Mouse (Mus musculus): ENCODE measurements around the gene Chmp2a.

Gene Chmp2a

GRCm38 (mm10) chr7:13003380-13003779, 31.2 kb downstream of the Chmp2a start:
- DNase-seq (ENCODE audit: extremely low read depth, low read depth), result no peak

GRCm38 (mm10) chr7:13001584-13001983, 33.0 kb downstream of the Chmp2a start:
- DNase-seq (ENCODE audit: extremely low read depth, low read depth), result no peak

GRCm38 (mm10) chr7:12998851-12999250, 35.8 kb downstream of the Chmp2a start, which contains the start of gene Trim28:
TSS of gene Trim28 (plus strand) at chr7:12999114.
- no peak for DNase-seq (ENCODE audit: extremely low read depth, low read depth)

GRCm38 (mm10) chr7:12998053-12998452, 36.6 kb downstream of the Chmp2a start, which contains the start of gene Slc27a5:
TSS of gene Slc27a5 (minus strand) at chr7:12998192.
- DNase-seq (ENCODE audit: extremely low read depth, low read depth), result no peak

GRCm38 (mm10) chr7:12997230-12997629, 37.4 kb downstream of the Chmp2a start:
- DNase-seq (ENCODE audit: extremely low read depth, low read depth), result no peak

- no peak for DNase-seq (ENCODE audit: extremely low read depth, low read depth)
Measured at GRCm38 (mm10) chr7:12995862-12996261, 38.7 kb downstream of the Chmp2a start.

- DNase-seq (ENCODE audit: extremely low read depth, low read depth), result no peak
Measured at GRCm38 (mm10) chr7:12993148-12993547, 41.5 kb downstream of the Chmp2a start.

- DNase-seq (ENCODE audit: extremely low read depth, low read depth), result peak; percentile 45
Measured at GRCm38 (mm10) chr7:12992222-12992621, 42.4 kb downstream of the Chmp2a start.

GRCm38 (mm10) chr7:12987409-12988189, 47.0 kb downstream of the Chmp2a start:
- DNase-seq (ENCODE audit: extremely low read depth, low read depth), result no peak

GRCm38 (mm10) chr7:12986906-12987305, 47.7 kb downstream of the Chmp2a start:
- no peak for DNase-seq (ENCODE audit: extremely low read depth, low read depth)

- no peak for DNase-seq (ENCODE audit: extremely low read depth, low read depth)
Measured at GRCm38 (mm10) chr7:12985724-12986123, 48.9 kb downstream of the Chmp2a start.
